Mouse (Mus musculus) hindbrain, embryonic 11.5 days (tissue): ENCODE results near the gene Arhgdia. TPM values are rescaled to one million over a fixed set of nuclear protein-coding genes. Genes with fewer than 3 reads are reported as not detected.

Experiments used
- ATAC-seq: fragments of 200-750 bp; cut with Nextera tagmentation; 2 replicates; pipeline ENCODE4 v1.8.0; 2017; ENCODE audit warnings: mild to moderate bottlenecking, moderate TSS enrichment, moderate library complexity; ENCODE audit not compliant: low FRiP score
- DNase-seq: peaks from one replicate; pipeline ENCODE4 v3.0.0-alpha.2; 2015; ENCODE audit warnings: low spot score
- H3K27ac ChIP-seq: fragments of 300-500 bp; sonication (generic); 2 replicates; pipeline ENCODE4 v1.5.1; 2014; ENCODE audit warnings: mild to moderate bottlenecking, low read depth, low read length
- H3K27me3 ChIP-seq: fragments of 300-500 bp; sonication (generic); 2 replicates; pipeline ENCODE4 v1.6.1; 2014; ENCODE audit warnings: mild to moderate bottlenecking, low read length, moderate library complexity, mixed read lengths; ENCODE audit not compliant: control insufficient read depth, insufficient read depth
- H3K36me3 ChIP-seq: fragments of 300-500 bp; sonication (generic); 2 replicates; pipeline ENCODE4 v1.6.1; 2014; ENCODE audit warnings: mild to moderate bottlenecking, low read length, moderate library complexity, mixed read lengths; ENCODE audit not compliant: control insufficient read depth, insufficient read depth
- H3K4me1 ChIP-seq: fragments of 300-500 bp; sonication (generic); replicated peaks from 2 replicates; pipeline ENCODE4 v1.6.1; 2014; ENCODE audit warnings: low read length, mixed read lengths; ENCODE audit not compliant: control insufficient read depth, insufficient read depth
- H3K4me2 ChIP-seq: fragments of 300-500 bp; sonication (generic); replicated peaks from 2 replicates; pipeline ENCODE4 v1.6.1; 2014; ENCODE audit warnings: mild to moderate bottlenecking, low read depth, low read length
- H3K4me3 ChIP-seq: fragments of 300-500 bp; sonication (generic); 2 replicates; pipeline ENCODE4 v1.5.1; 2014; ENCODE audit warnings: low read depth, low read length
- H3K9ac ChIP-seq: fragments of 300-500 bp; sonication (generic); 2 replicates; pipeline ENCODE4 v1.6.1; 2014; ENCODE audit warnings: low read depth, low read length
- H3K9me3 ChIP-seq: fragments of 300-500 bp; sonication (generic); 2 replicates; pipeline ENCODE4 v1.6.1; 2016; ENCODE audit warnings: low read length; ENCODE audit not compliant: control insufficient read depth
- WGBS: fragments of 180-500 bp; shearing (Covaris S2); extraction: QIAGEN DNeasy Blood & Tissue Kit; methylation state at CpG from one replicate; pipeline ENCODE4 v1.1.7; 2014; 5-methylcytosine and 5-hydroxymethylcytosine counted together
- polyA plus RNA-seq: library from polyadenylated mRNA; unstranded; fragments of >200 nt; fragmentation: Nextera tagmentation; extraction: Ambion mirVana; gene quantifications from 2 replicates; pipeline ENCODE4 v1.2.1, GENCODE M21; 2014

Gene Arhgdia
- polyA plus RNA-seq, 1 experiment from 2014 or later, result 576 TPM

DNA sequence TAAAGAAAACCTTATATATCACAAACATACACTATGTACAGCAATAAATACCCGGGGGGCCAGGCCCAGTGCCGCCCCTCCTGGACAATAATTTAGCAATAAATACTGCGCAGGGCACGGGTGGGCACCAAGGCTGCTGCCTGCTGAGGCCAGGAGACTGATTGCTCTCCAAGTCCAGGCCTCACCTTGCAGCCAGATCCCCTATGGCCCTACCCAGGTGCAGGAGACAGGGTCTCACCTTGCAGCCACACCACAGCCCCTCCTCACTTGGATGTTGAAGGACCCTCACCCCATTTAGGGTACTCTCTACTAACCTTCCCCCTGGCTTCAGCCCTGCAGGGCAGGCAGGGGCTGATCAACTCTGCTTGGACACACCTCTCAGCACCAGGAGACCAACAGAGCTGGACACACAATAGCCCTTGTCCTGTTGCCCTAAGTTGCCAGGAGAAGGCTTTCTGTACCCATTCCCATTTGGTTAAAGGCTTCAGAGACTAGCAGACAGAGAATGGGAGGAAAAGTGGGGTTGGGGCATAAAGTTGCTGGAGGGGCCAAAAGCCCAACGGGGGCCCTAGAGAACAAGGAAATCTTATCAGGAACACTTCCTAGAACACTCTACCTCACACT is 43.8 kb upstream of the Arhgdia start, which contains the start of gene Sirt7:
Gene Sirt7, minus strand, starts transcription at position 89 of the 624 bp plus-strand sequence.
- peak within 1 kb of the TSS; percentile 93 for H3K4me2 ChIP-seq
- no peak for DNase-seq
- H3K4me3 ChIP-seq, result peak within 1 kb of the TSS; percentile 93
- peaks cover 8% of the 10 kb centered on the region for H3K4me1 ChIP-seq
- no peaks in the 10 kb centered on the region for H3K27me3 ChIP-seq
- ATAC-seq, result peak; percentile 48
- H3K9ac ChIP-seq, result peak within 1 kb of the TSS; percentile 67
- WGBS, result 25% methylated on average over 5 of the region's 5 CpGs
- H3K27ac ChIP-seq, result peak within 1 kb of the TSS; percentile 79
- no peaks in the 10 kb centered on the region for H3K9me3 ChIP-seq
- peaks cover 10% of the 10 kb centered on the region for H3K36me3 ChIP-seq

- no peaks in the 10 kb centered on the region for H3K27me3 ChIP-seq
- H3K27ac ChIP-seq, result peak overlapping the region; percentile 79
- H3K9me3 ChIP-seq, result no peaks in the 10 kb centered on the region
- ATAC-seq (peak; percentile 80), DNase-seq (peak; percentile 90)
- H3K36me3 ChIP-seq, result peaks cover 12% of the 10 kb centered on the region
- peak overlapping the region; percentile 67 for H3K9ac ChIP-seq
- H3K4me1 ChIP-seq, result peaks cover 7% of the 10 kb centered on the region
- peak overlapping the region; percentile 93 for H3K4me2 ChIP-seq
- under 1% methylated on average over 53 of the region's 53 CpGs for WGBS
- peak overlapping the region; percentile 93 for H3K4me3 ChIP-seq
Observed at GRCm38 (mm10) chr11:120624680-120625111, 43.3 kb upstream of the Arhgdia start.

- peak overlapping the region; percentile 93 for H3K4me2 ChIP-seq
- H3K4me1 ChIP-seq, result peaks cover 7% of the 10 kb centered on the region
- WGBS, result 12% methylated on average over 30 of the region's 30 CpGs
- H3K9ac ChIP-seq, result peak overlapping the region; percentile 67
- peak; percentile 70 for ATAC-seq
- peak; percentile 62 for DNase-seq
- peaks cover 11% of the 10 kb centered on the region for H3K36me3 ChIP-seq
- H3K27ac ChIP-seq, result peak overlapping the region; percentile 79
- no peaks in the 10 kb centered on the region for H3K9me3 ChIP-seq
- H3K4me3 ChIP-seq, result peak overlapping the region; percentile 93
- H3K27me3 ChIP-seq, result no peaks in the 10 kb centered on the region
Observed at GRCm38 (mm10) chr11:120623961-120624679, 42.7 kb upstream of the Arhgdia start.

DNA sequence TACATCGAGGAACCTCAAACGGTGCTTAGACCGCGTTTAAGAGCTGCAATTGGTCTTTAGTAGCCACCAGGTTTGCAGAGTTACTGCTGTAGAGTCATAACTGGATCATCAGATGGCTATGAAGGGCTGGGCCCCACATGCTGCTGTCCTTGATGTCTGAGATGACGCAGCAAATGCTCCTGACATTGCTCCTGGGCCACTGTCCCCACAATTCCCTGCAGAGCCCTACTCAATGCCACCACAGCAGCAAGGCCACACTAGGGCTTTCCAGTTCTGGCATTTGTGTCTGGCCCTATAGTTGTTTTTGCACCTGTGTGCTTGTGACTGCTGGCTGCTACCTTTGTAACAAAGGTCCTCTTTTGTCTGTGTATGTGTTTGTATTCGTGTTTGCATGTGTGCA is 41.4 kb upstream of the Arhgdia start:
- 91% methylated on average over 6 of the region's 6 CpGs for WGBS
- H3K4me2 ChIP-seq, result no peak overlapping the region

DNA sequence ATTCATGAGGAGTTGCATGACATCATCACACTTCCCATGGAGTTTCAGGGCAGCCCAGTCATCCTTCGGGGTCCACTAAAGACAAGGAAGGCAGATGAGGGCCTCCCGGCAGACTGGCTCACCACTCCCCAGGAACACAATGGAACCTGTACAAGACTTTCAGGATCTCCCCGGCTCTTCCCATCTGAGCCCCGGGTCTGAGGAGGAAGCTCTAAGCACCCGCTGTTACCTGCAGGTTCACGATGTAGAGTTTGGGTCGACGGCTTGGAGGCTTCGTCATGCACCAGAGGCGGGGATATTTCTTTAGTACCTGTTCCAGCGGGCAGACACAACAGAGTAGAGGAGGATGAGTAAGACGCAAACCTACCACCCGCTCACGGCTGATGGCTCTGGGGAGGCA is 38.8 kb upstream of the Arhgdia start:
- ATAC-seq (no peak), DNase-seq (no peak)
- H3K4me2 ChIP-seq, result no peak overlapping the region
- no peak overlapping the region for H3K27ac ChIP-seq
- no peaks in the 10 kb centered on the region for H3K9me3 ChIP-seq
- H3K4me3 ChIP-seq, result no peak overlapping the region
- WGBS, result 91% methylated on average over 14 of the region's 14 CpGs
- peaks cover 12% of the 10 kb centered on the region; the same call in 1 of the 2 replicates for H3K36me3 ChIP-seq
- no peak overlapping the region for H3K9ac ChIP-seq
- H3K4me1 ChIP-seq, result peaks cover 8% of the 10 kb centered on the region
- H3K27me3 ChIP-seq, result no peaks in the 10 kb centered on the region

More for the DNA sequence above, 41.4 kb upstream of the Arhgdia start:
- Histone ChIP-seq H3K9ac (no peak overlapping the region), H3K4me3 (no peak overlapping the region), H3K27me3 (no peaks in the 10 kb centered on the region), H3K9me3 (no peaks in the 10 kb centered on the region), H3K36me3 (peaks cover 12% of the 10 kb centered on the region; the same call in 1 of the 2 replicates), H3K27ac (no peak overlapping the region), H3K4me1 (peaks cover 7% of the 10 kb centered on the region)
- no peak for DNase-seq
- ATAC-seq, result no peak

DNA sequence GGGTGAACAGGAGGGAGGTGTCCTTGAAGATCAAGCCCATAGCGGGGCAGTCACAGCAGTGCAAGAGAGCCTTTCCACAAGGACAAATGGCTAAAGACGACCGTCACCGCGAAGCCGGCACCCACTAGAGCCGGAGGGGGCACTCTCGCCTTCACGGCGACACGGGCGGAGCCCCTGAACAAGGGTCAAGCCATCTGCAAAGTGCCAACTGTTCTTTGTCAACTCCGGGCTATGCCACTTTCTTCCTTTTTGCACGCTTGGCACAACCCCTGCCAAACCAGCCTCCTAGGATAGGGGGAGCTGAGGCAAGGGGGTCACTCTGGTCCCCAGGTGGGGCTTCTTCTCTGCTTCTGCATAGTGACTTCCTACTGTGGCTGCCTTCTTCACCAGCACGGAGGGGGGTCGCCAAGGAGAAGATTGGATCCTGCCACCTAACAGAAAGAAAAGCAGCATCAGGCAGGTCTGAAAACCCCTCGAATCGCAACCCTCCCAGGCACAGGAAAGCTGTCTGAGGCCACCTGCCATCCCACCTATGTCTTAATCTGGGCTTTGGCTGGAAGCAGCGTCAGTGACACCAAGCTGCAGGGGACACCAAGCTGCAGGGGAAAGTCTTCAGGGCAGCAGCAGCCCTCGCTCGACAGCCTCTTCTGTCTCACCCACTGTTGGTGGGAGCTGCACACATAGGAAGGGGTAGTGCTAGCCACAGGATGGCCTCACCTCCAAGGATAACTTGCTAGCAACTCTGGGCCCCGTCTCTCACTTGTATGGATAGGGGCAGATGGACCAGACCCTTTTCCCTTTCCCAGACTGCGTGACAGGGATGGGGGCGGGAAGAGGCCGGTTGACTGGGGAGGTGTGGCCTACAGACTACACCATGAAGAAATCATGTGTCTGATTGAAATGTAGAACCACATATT is 37.5 kb upstream of the Arhgdia start:
- 94% methylated on average over 25 of the region's 25 CpGs for WGBS
- H3K9ac ChIP-seq, result no peak overlapping the region
- H3K4me2 ChIP-seq, result no peak overlapping the region
- peaks cover 4% of the 10 kb centered on the region; the same call in 1 of the 2 replicates for H3K4me1 ChIP-seq
- no peak for DNase-seq
- ATAC-seq, result no peak
- no peak overlapping the region for H3K27ac ChIP-seq
- H3K36me3 ChIP-seq, result peaks cover 12% of the 10 kb centered on the region; the same call in 1 of the 2 replicates
- no peak overlapping the region for H3K4me3 ChIP-seq
- no peaks in the 10 kb centered on the region for H3K9me3 ChIP-seq
- no peaks in the 10 kb centered on the region for H3K27me3 ChIP-seq

- H3K9ac ChIP-seq, result peak within 1 kb of the TSS; percentile 80
- H3K4me3 ChIP-seq, result peak within 1 kb of the TSS; percentile 75
- H3K4me1 ChIP-seq, result peaks cover 4% of the 10 kb centered on the region; the same call in 1 of the 2 replicates
- peaks cover 12% of the 10 kb centered on the region; the same call in 1 of the 2 replicates for H3K36me3 ChIP-seq
- peak; percentile 93 for ATAC-seq
- no peaks in the 10 kb centered on the region for H3K27me3 ChIP-seq
- peak; percentile 95 for DNase-seq
- 1% methylated on average over 56 of the region's 56 CpGs for WGBS
- peak within 1 kb of the TSS; percentile 58 for H3K27ac ChIP-seq
- no peaks in the 10 kb centered on the region for H3K9me3 ChIP-seq
- peak within 1 kb of the TSS; percentile 84 for H3K4me2 ChIP-seq
Observed at GRCm38 (mm10) chr11:120617519-120618112, 36.2 kb upstream of the Arhgdia start, which contains the start of gene Pcyt2. Gene Pcyt2 (minus strand): TSS chr11:120617936.
